Mouse (Mus musculus) kidney, adult 2 months (tissue): ENCODE data around the gene Lrrc58.

Source experiments
- CTCF ChIP-seq: fragments of 200-500 bp; conservative IDR thresholded peaks from 2 replicates; pipeline ENCODE4 v1.5.1; 2011; ENCODE audit warnings: low read depth, mild to moderate bottlenecking, control low read depth, low read length, moderate library complexity, mixed read lengths; ENCODE audit not compliant: insufficient read depth, insufficient read length
- POLR2A ChIP-seq: fragments of 200-500 bp; IDR thresholded peaks from one replicate; pipeline ENCODE4 v1.6.1; 2011; ENCODE audit warnings: low read depth, low read length, control low read depth

DNA sequence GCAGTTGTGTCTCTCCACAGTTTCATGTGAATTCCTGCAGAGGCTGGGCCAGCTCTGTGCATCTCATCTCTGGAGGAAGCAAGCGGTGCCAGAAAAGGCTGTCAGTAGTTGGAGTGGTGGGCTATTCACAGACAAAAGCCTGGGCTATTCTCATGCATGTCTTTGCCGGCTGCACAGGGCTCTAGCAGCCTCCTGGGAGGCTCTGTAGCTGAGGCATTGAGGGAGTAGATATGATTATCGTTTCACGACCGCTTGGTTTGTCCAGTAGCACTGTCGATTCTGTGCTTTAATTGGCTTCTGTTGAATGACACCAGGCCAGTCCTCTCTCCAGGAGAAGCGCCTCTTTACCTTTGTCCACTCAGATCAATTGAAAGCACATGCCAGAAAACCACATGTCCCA lies 57.9 kb downstream of the Lrrc58 start:
- no peak for TF ChIP-seq CTCF
- no peak for TF ChIP-seq POLR2A
